Mouse (Mus musculus) stomach, postnatal 0 days (tissue): ENCODE data around the gene Rsph9.

Experiments used
- CTCF ChIP-seq: IDR thresholded peaks from 2 replicates; pipeline ENCODE4 v1.5.1; 2016; ENCODE audit warnings: antibody characterized with exemption, low read depth, mild to moderate bottlenecking, moderate library complexity
- EP300 ChIP-seq: optimal IDR thresholded peaks from 2 replicates; pipeline ENCODE3; 2016; ENCODE audit warnings: antibody characterized with exemption

- TF ChIP-seq CTCF = no peak
- no peak for TF ChIP-seq EP300
These were observed 20.7 kb downstream of the Rsph9 start for GRCm38 (mm10) chr17:46123285-46123684.
